Mouse (Mus musculus) ovary, postnatal 36 days (tissue): ENCODE data around the gene Olfr221.

Experiments used
- DNase-seq: peaks from one replicate; pipeline ENCODE4 v3.0.0; 2022; ENCODE audit warnings: low spot score, mixed read lengths

The Olfr221 gene

GRCm38 (mm10) chr14:52019590-52020340 lies 22.5 kb downstream of the Olfr221 start:
- peak; percentile 97 for DNase-seq

GRCm38 (mm10) chr14:52019051-52019589 lies 23.1 kb downstream of the Olfr221 start:
- no peak for DNase-seq

DNA sequence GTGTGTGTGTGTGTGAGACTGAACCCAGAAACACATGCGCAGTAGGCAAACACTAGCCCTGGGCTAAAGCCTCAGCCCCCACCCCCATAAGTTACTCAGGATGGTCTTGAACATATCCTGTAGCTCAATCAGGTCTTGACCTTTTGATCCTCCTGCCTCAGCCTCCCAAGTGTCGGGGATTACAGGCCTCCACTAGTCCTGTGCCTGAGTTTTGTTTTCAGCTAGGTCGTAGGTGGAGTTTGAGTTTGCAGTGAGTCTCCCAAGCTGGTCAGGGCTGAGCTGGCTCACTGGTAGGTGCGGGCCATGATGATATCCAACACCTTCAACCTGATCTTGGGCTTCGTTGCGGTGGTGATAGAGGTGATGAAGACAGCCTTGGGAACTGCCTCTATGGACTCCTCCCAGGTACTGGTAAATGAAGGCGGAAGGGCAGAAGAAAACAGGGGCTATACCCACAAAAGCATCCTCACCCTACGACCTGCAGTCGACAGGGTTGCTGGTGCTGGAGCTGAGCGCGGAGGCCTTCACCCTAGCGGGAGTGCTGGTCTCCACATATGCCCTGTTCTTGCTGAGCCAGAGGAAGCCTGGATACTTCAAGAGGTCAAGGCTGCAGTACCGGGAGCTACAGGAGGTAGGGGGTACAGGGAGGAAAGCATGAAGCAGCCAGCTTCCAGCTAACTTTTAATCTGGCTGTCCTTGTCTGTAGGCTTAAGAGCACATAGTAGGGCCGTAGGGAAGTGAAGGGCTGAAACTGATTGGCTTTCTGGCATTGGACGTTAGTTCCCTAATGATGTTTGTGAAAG lies 23.8 kb downstream of the Olfr221 start:
- no peak for DNase-seq

GRCm38 (mm10) chr14:52017662-52018061 lies 24.6 kb downstream of the Olfr221 start:
- DNase-seq: no peak

- DNase-seq: no peak
Measured at GRCm38 (mm10) chr14:52016625-52017405, 25.4 kb downstream of the Olfr221 start.

- no peak for DNase-seq
Measured at GRCm38 (mm10) chr14:52015445-52016100, 26.7 kb downstream of the Olfr221 start, which contains the start of gene Tmem253. Tmem253 (plus strand) TSS chr14:52015658.

DNA sequence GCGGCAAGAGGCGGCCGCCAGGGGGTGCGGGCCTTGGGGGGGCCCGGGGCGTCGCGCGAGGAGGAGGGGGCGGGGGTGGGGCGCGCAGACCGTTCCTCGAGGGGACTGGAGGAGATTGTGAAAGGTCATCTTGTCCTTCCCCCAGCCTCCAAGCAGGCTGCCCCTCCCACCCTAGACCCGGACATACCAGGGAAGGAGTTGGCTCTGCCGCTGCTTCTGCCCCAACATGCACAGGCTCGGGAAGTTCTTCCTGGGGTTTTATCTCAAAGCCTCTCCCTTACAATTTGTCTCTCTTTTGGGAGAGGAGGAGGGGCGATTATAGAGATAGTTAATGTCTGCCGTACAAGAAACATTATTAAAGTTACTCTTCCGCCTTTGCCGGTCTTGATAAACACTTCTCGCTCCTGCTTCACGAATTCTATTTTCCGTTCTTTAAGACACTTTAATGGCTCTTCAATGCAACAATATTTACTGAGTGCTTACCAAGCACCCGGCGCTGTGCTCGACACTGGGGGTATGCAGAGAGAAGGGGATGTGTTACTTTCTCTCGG lies 27.4 kb downstream of the Olfr221 start:
- DNase-seq: peak; percentile 65

DNA sequence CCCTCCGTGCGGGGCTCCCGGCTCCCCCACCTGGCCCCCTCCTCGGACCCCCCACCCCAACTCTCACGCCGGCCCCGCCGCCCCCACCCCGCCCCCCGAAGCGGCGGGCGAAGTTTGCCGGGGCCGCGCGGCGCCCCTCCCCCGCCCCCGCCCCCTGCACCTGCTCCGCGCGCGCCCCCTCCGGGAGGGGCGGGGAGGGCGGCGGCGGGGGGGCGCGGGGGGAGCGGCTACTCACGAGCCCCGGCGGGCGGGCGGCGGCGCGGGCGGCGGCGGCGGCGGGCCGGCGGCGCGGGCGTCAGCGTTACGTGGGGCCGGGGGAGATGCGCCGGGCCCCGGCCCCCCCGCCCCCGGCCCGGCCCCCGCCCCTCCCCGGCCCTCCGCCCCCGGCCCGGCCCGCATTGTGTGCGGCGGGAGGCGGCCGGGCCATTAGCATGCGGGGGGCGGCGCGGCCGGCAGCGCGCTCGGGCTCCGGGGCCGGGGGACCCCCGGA lies 27.9 kb downstream of the Olfr221 start:
- no peak for DNase-seq

DNA sequence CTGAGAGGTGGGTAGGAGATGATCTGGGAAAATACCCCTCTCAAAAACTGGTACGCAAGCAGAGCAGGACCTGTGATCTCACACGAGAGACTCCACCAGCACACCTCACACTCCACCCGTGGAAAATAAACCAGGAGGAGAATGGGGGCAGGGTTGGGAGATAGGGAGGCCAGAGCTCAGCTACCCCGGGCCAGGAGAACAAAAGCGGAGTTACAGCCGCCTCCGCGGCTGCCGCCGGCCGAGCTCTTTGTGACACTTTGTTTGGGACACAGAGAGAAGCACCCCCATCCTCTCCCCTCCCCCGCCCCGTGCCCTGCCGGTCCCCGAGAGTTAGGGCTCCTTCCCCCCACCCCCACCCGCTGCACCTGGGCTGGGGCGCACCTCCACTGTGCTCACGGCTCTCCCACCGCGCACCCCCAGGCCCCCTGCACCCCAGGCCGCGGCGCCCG lies 28.5 kb downstream of the Olfr221 start:
- DNase-seq: peak; percentile 48

GRCm38 (mm10) chr14:52013021-52013610 lies 29.1 kb downstream of the Olfr221 start:
- DNase-seq: no peak

DNA sequence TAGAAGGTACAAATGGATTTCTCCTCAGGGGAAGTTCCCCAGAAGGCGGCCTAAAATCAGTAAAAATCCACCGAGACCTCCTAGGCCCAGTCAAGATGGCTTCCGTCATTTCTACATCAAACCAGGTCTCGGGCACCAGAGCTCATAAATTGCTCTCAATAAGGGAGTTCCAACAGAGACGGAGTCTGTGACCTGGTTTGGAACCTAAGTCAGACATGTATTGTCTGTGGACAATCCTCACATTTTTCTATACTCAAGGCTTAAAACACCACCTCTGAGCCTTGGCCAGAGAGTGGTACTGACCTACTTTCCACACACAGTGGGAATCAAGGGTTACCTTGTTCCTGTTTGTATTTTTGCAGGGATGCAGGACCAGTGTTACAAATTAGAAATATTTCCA lies 29.7 kb downstream of the Olfr221 start:
- no peak for DNase-seq

- DNase-seq: no peak
Measured at GRCm38 (mm10) chr14:52012085-52012484, 30.2 kb downstream of the Olfr221 start.

DNA sequence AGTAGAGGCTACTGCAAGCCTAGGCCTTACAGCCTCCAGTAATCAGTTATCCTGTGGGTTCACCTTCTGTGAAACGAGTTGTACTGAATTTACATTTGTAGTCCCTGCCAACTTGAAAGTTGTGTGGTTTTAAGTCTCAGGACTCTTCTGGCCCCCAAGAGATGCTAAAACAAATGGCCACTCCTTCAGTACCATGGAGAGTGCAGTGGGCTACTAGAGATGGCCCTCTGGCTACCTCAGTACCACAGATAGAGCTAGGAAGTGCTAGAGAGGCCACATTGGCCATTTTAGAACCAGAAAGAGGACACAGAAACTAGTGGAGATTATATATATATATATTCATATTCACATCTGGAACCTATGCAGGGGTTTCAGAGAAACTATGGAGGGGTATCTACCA lies 30.6 kb downstream of the Olfr221 start:
- DNase-seq: no peak

DNA sequence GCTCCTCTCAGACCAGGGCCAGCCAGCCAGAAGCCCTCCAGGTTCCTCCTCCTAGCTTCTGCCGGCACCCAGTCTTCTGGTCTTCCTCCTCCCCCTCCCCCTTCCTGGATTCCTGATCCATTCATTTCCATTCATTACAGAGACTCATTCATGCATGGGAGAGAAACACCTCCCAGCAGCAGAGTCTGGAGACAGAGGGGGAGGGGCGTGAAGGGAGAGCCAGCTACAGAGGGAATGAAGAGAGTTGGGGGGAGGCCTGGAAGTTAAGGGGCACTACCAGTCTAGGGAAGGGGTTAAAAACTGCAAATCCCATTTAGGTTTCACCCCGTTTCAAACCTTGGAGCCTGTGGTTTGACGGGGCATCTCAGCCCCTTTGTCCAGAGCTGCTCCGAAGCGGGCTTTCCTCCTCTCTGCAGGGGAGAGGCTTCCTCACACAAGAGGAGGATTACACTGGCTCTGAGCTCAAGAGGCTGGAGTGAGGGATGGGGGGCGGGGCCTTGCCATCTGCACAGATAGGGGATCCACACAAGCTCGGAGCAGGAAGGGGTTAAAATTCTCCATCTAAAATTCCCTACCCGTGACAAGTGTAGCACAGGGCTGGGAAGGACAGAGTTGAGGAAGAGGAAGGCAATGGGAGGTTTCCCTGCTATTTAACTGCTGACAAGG lies 31.7 kb downstream of the Olfr221 start:
- no peak for DNase-seq

DNA sequence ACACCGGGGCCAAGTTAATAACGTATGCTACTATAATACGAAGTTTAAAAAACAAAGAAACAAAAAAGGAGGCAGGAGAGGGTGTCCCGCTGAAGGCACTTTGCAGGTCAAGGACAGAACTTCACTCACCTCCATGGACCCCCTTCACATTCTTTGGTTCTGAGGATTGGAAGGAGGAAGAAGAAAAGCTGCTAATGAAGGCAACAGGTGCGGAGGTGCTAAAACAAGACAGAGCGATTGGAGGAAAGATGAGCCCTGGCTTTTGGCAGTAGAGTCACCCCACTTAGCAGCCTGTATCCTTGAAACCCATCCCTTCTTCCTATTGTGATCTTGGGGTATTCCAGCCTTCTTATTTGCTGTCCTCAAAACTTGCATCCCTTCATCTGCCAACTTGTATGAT lies 32.4 kb downstream of the Olfr221 start:
- no peak for DNase-seq

- DNase-seq: no peak
Measured at GRCm38 (mm10) chr14:52009361-52009760, 32.9 kb downstream of the Olfr221 start.

DNA sequence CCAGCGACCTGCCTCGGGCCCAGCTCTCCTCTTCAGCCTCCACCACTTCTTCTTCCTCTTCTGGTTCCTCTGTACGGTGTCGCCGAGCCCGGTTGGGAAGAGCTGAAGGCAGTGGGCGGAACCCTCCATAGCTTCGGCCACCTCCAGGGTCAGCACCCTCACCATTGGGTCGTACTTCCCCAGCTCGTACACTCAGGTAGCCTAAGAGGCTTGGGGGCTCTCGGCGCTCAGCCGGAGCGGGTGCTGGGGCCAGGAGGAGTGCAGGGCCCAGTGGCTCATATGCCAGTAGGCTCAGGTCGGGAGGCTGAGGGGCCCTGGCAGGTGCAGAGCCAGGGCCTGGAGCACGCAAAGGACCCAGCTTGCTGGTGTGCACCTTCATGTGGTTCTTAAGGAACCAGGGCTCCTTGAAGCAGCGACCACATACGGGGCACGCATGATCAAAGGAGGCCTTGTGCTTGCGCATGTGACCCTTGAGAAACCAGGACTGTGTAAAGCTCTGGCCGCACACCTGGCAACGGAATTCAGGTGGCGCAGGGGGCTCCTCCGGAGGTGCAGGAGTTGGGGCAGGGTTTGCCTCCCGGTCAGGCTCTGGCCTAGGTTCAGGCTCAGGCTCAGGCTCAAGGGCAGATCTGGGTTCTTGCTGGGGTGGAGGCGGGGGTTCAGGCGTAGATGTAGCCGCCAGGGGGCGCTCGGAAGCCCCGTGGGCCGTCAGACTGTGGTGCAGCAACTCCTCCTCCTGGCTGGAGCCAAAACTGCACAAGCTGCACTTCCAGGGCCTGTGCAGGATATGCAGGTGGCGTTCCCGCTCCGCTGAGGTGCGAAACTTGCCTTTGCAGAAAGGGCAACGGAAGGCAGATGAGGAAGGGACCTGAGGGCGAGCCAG lies 33.7 kb downstream of the Olfr221 start:
- peak; percentile 89 for DNase-seq

DNA sequence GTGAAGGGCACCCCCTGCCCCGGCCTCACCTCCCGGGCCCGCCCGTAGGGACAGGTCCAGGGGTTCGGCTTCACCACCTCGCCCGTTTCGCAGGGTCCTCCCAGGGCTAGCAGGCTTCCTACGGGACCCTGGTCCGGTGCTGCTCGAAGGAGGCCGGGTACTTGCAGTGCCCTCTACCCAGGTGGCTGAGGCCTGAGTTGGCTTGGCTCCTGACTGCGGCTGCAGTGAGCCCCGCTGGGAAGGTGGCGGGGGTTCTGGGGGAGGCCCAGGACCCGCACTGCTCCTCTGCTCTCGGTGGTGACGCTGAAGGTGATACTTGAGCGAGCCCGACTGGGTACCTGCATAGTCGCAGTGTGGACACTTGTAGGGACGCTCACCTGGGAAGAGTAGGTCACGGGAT lies 35.5 kb downstream of the Olfr221 start:
- no peak for DNase-seq

GRCm38 (mm10) chr14:52006241-52006640 lies 36.0 kb downstream of the Olfr221 start:
- DNase-seq: no peak
